Mouse (Mus musculus) midbrain, embryonic 11.5 days (tissue): ENCODE measurements at regions not wholly inside any gene's neighbourhood (a gene's known extent, or its start where the extent isn't known, plus 50 kb on each side); places are given as distances from the start of the nearest gene placed in this dataset.

Experiments used
- ATAC-seq: fragments of 200-750 bp; cut with Nextera tagmentation; 2 replicates; pipeline ENCODE4 v1.8.0; 2017; ENCODE audit warnings: moderate TSS enrichment, moderate library complexity; ENCODE audit not compliant: low FRiP score
- DNase-seq: peaks from one replicate; pipeline ENCODE4 v3.0.0; 2015; ENCODE audit warnings: low spot score; ENCODE audit errors: missing footprints
- H3K27ac ChIP-seq: fragments of 300-500 bp; sonication (generic); 2 replicates; pipeline ENCODE4 v1.5.1; 2014; ENCODE audit warnings: low read depth, low read length
- H3K27me3 ChIP-seq: fragments of 300-500 bp; sonication (generic); 2 replicates; pipeline ENCODE4 v1.6.1; 2014; ENCODE audit warnings: mild to moderate bottlenecking, low read length, moderate library complexity, mixed read lengths; ENCODE audit not compliant: control insufficient read depth, insufficient read depth
- H3K36me3 ChIP-seq: fragments of 300-500 bp; sonication (generic); 2 replicates; pipeline ENCODE4 v1.6.1; 2014; ENCODE audit warnings: mild to moderate bottlenecking, low read length, moderate library complexity, mixed read lengths; ENCODE audit not compliant: control insufficient read depth, insufficient read depth
- H3K4me1 ChIP-seq: fragments of 300-500 bp; sonication (generic); 2 replicates; pipeline ENCODE4 v1.6.1; 2014; ENCODE audit warnings: low read length; ENCODE audit not compliant: control insufficient read depth, insufficient read depth
- H3K4me2 ChIP-seq: fragments of 300-500 bp; sonication (generic); 2 replicates; pipeline ENCODE4 v1.6.1; 2014; ENCODE audit warnings: mild to moderate bottlenecking, moderate library complexity
- H3K4me3 ChIP-seq: fragments of 300-500 bp; sonication (generic); 2 replicates; pipeline ENCODE4 v1.5.1; 2014; ENCODE audit warnings: low read depth, low read length
- H3K9ac ChIP-seq: fragments of 300-500 bp; sonication (generic); 2 replicates; pipeline ENCODE4 v1.6.1; 2014; ENCODE audit warnings: low read length
- H3K9me3 ChIP-seq: fragments of 300-500 bp; sonication (generic); 2 replicates; pipeline ENCODE4 v1.6.1; 2016; ENCODE audit warnings: low read length; ENCODE audit not compliant: control insufficient read depth
- WGBS: fragments of 180-500 bp; shearing (Covaris S2); extraction: QIAGEN DNeasy Blood & Tissue Kit; methylation state at CpG from one replicate; pipeline ENCODE4 v1.1.7; 2014; 5-methylcytosine and 5-hydroxymethylcytosine counted together

DNA sequence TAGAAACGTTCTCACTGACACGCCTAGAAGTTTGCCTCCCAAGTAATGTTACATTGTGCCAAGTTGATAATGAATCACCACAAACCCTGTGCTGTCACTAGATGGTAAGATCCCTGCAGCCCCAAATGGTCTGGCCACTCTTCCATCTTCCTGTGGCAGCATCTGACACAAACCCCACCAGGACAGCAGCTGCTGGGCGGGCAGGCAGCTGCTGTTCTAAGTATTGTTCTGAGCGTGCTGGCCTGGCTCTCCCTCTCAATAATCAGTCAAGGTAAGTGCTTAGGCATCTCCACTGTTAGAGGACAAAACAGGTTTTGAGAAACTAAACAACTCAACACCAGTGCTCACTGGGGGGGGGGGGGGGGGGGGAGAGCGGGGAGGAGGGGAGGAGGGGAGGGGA, 375.7 kb upstream of the Smim15 start:
- DNase-seq = no peak
- Histone ChIP-seq H3K4me1 (peaks cover 18% of the 10 kb centered on the region), H3K4me3 (no peak overlapping the region), H3K4me2 (no peak overlapping the region), H3K36me3 (no peaks in the 10 kb centered on the region), H3K27ac (no peak overlapping the region), H3K9me3 (no peaks in the 10 kb centered on the region), H3K27me3 (no peaks in the 10 kb centered on the region), H3K9ac (no peak overlapping the region)
- WGBS = 64% methylated on average over 4 of the region's 5 CpGs
- no peak for ATAC-seq

DNA sequence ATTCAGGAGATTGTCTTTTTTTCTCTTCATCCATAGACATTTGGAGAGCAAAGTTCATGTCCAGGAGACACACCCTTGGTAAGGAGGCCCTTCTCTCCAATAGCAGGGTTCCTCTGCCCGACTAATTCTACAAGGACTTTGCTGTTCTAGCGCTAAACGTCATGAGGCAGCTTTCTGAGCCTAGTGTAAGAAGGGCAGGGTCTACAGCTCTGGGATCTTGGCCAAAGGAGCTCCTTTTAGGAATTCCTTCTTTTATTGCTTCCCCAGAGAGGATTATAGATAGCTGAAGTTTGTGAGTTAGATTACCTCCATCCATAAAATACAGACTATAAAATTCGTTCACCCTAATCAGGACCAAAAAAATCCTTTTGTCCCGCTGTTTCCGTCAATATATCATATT, 378.5 kb upstream of the Smim15 start:
- Histone ChIP-seq H3K4me1 (peaks cover 31% of the 10 kb centered on the region), H3K27me3 (no peaks in the 10 kb centered on the region)
- WGBS = 88% methylated on average over 6 of the region's 6 CpGs

DNA sequence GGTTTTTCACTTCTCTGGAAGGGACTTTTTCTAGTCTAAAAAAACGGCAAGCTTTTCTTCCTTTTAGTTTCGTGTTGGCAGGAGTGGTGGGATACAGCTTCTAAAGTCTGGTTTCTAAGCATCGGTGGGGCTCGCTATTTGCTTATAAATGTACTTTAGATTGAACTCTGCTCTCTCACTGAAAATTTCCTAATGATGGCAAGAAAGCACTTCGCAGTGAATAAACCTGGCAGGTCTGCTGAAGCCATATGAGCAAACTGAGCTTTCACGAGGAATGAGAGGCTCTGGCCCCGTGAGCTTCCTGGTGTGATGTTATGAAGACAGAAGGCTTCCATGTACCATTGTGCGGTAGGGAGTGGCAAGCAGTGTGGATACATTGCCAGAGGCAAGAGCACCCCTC, 380.0 kb upstream of the Smim15 start:
- ATAC-seq = peak; percentile 53; the same call in 1 of the 2 replicates
- H3K9ac ChIP-seq = peak overlapping the region; percentile 39; the same call in 1 of the 2 replicates
- peaks cover 31% of the 10 kb centered on the region for H3K4me1 ChIP-seq
- no peaks in the 10 kb centered on the region for H3K36me3 ChIP-seq
- no peak overlapping the region for H3K4me3 ChIP-seq
- no peaks in the 10 kb centered on the region for H3K9me3 ChIP-seq
- H3K27me3 ChIP-seq = no peaks in the 10 kb centered on the region
- peak; percentile 90 for DNase-seq
- WGBS = 43% methylated on average over 8 of the region's 8 CpGs
- peak overlapping the region; percentile 25 for H3K4me2 ChIP-seq
- peak overlapping the region; percentile 26; the same call in 1 of the 2 replicates for H3K27ac ChIP-seq

More for the DNA sequence above, 378.5 kb upstream of the Smim15 start:
- Histone ChIP-seq H3K27ac (no peak overlapping the region), H3K9me3 (no peaks in the 10 kb centered on the region), H3K4me2 (no peak overlapping the region), H3K4me3 (no peak overlapping the region), H3K36me3 (no peaks in the 10 kb centered on the region), H3K9ac (no peak overlapping the region)
- DNase-seq = no peak
- no peak for ATAC-seq

GRCm38 (mm10) chr13:107663745-107664144, 380.5 kb upstream of the Smim15 start:
- H3K9me3 ChIP-seq = no peaks in the 10 kb centered on the region
- ATAC-seq = peak; percentile 69
- H3K4me1 ChIP-seq = peaks cover 27% of the 10 kb centered on the region
- 7% methylated on average over 12 of the region's 12 CpGs for WGBS
- peak overlapping the region; percentile 39; the same call in 1 of the 2 replicates for H3K9ac ChIP-seq
- H3K36me3 ChIP-seq = no peaks in the 10 kb centered on the region
- H3K27ac ChIP-seq = peak overlapping the region; percentile 26; the same call in 1 of the 2 replicates
- peak overlapping the region; percentile 25; the same call in 1 of the 2 replicates for H3K4me2 ChIP-seq
- no peak overlapping the region for H3K4me3 ChIP-seq
- no peaks in the 10 kb centered on the region for H3K27me3 ChIP-seq
- DNase-seq = peak; percentile 92

GRCm38 (mm10) chr13:107661414-107661813, 382.8 kb upstream of the Smim15 start:
- ATAC-seq (no peak), DNase-seq (no peak)
- no peaks in the 10 kb centered on the region for H3K9me3 ChIP-seq
- no peak overlapping the region for H3K9ac ChIP-seq
- H3K4me2 ChIP-seq = no peak overlapping the region
- no peaks in the 10 kb centered on the region for H3K36me3 ChIP-seq
- no peak overlapping the region for H3K27ac ChIP-seq
- peaks cover 27% of the 10 kb centered on the region for H3K4me1 ChIP-seq
- no peaks in the 10 kb centered on the region for H3K27me3 ChIP-seq
- H3K4me3 ChIP-seq = no peak overlapping the region
- WGBS = 20% methylated on average over 5 of the region's 5 CpGs

- no peaks in the 10 kb centered on the region for H3K9me3 ChIP-seq
- H3K27ac ChIP-seq = peak overlapping the region; percentile 27; the same call in 1 of the 2 replicates
- H3K4me1 ChIP-seq = peaks cover 17% of the 10 kb centered on the region
- peaks cover 6% of the 10 kb centered on the region; the same call in 1 of the 2 replicates for H3K27me3 ChIP-seq
- H3K9ac ChIP-seq = peak overlapping the region; percentile 67
- peak overlapping the region; percentile 32 for H3K4me3 ChIP-seq
- no peaks in the 10 kb centered on the region for H3K36me3 ChIP-seq
- WGBS = 3% methylated on average over 27 of the region's 27 CpGs
- H3K4me2 ChIP-seq = peak overlapping the region; percentile 56
- ATAC-seq (peak; percentile 49), DNase-seq (peak; percentile 96)
Observed at GRCm38 (mm10) chr13:107645865-107646645, 398.2 kb upstream of the Smim15 start.

- peak overlapping the region; percentile 32 for H3K4me3 ChIP-seq
- WGBS = 4% methylated on average over 36 of the region's 36 CpGs
- H3K4me2 ChIP-seq = peak overlapping the region; percentile 56
- no peaks in the 10 kb centered on the region for H3K9me3 ChIP-seq
- no peaks in the 10 kb centered on the region for H3K36me3 ChIP-seq
- H3K27ac ChIP-seq = no peak overlapping the region
- DNase-seq = peak; percentile 95
- ATAC-seq = 0 out of 2 replicates have a peak, but pooled peaks have one; percentile 17
- peaks cover 6% of the 10 kb centered on the region; the same call in 1 of the 2 replicates for H3K27me3 ChIP-seq
- H3K4me1 ChIP-seq = peaks cover 17% of the 10 kb centered on the region
- peak overlapping the region; percentile 67 for H3K9ac ChIP-seq
Observed at GRCm38 (mm10) chr13:107645121-107645864, 399.0 kb upstream of the Smim15 start.

GRCm38 (mm10) chr13:107644705-107645104, 399.5 kb upstream of the Smim15 start:
- ATAC-seq (no peak), DNase-seq (peak; percentile 92)
- peak overlapping the region; percentile 67 for H3K9ac ChIP-seq
- H3K4me1 ChIP-seq = peaks cover 17% of the 10 kb centered on the region
- H3K27me3 ChIP-seq = peaks cover 6% of the 10 kb centered on the region; the same call in 1 of the 2 replicates
- H3K4me2 ChIP-seq = peak overlapping the region; percentile 56
- no peaks in the 10 kb centered on the region for H3K9me3 ChIP-seq
- H3K4me3 ChIP-seq = no peak overlapping the region; the same call in 1 of the 2 replicates
- H3K36me3 ChIP-seq = no peaks in the 10 kb centered on the region
- 43% methylated on average over 12 of the region's 12 CpGs for WGBS
- no peak overlapping the region for H3K27ac ChIP-seq
